Mouse (Mus musculus) neural tube, embryonic 14.5 days (tissue): ENCODE measurements around the gene Rec8. TPM values are rescaled to one million over a fixed set of nuclear protein-coding genes. Genes with fewer than 3 reads are reported as not detected.
A peak's percentile ranks its signal among the peaks of the same experiment; 100 is the strongest.

ENCODE experiments used
- ATAC-seq: fragments of 200-750 bp; cut with Nextera tagmentation; 2 replicates; pipeline ENCODE4 v1.8.0; 2017; ENCODE audit warnings: low read depth, mild to moderate bottlenecking, moderate TSS enrichment, moderate library complexity
- H3K27ac ChIP-seq: fragments of 300-500 bp; sonication (generic); 2 replicates; pipeline ENCODE4 v1.5.1; 2014; ENCODE audit warnings: low read depth, mild to moderate bottlenecking, control low read depth, low read length, moderate library complexity, mixed read lengths
- H3K27me3 ChIP-seq: fragments of 300-500 bp; sonication (generic); 2 replicates; pipeline ENCODE4 v1.6.1; 2014; ENCODE audit warnings: low read length; ENCODE audit not compliant: control insufficient read depth, insufficient read depth
- H3K36me3 ChIP-seq: fragments of 300-500 bp; sonication (generic); 2 replicates; pipeline ENCODE4 v1.6.1; 2014; ENCODE audit warnings: low read length, mixed read lengths; ENCODE audit not compliant: control insufficient read depth, insufficient read depth
- H3K4me1 ChIP-seq: fragments of 300-500 bp; sonication (generic); 2 replicates; pipeline ENCODE4 v1.6.1; 2014; ENCODE audit warnings: low read length; ENCODE audit not compliant: control insufficient read depth, insufficient read depth
- H3K4me2 ChIP-seq: fragments of 300-500 bp; sonication (generic); 2 replicates; pipeline ENCODE4 v1.6.1; 2014; ENCODE audit warnings: mild to moderate bottlenecking, low read depth, low read length, control low read depth
- H3K4me3 ChIP-seq: fragments of 300-500 bp; sonication (generic); 2 replicates; pipeline ENCODE4 v1.5.1; 2014; ENCODE audit warnings: low read depth, low read length, control low read depth, mixed read lengths
- H3K9ac ChIP-seq: fragments of 300-500 bp; sonication (generic); replicated peaks from 2 replicates; pipeline ENCODE4 v1.6.1; 2014; ENCODE audit warnings: low read depth, mild to moderate bottlenecking, control low read depth, low read length, mixed read lengths
- H3K9me3 ChIP-seq: fragments of 300-500 bp; sonication (generic); 2 replicates; pipeline ENCODE4 v1.6.1; 2016; ENCODE audit warnings: low read length; ENCODE audit not compliant: control insufficient read depth
- WGBS: fragments of 180-500 bp; shearing (Covaris S2); extraction: QIAGEN DNeasy Blood & Tissue Kit; methylation state at CpG from one replicate; pipeline ENCODE4 v1.1.7; 2014; 5-methylcytosine and 5-hydroxymethylcytosine counted together
- polyA plus RNA-seq: library from polyadenylated mRNA; unstranded; fragments of >200 nt; fragmentation: Nextera tagmentation; extraction: Ambion mirVana; gene quantifications from 2 replicates; pipeline ENCODE4 v1.2.1, GENCODE M21; 2014

The Rec8 gene
- polyA plus RNA-seq, 1 experiment from 2014 or later = 9.3 TPM

GRCm38 (mm10) chr14:55589771-55590448 lies 27.9 kb upstream of the Rec8 start:
- Histone ChIP-seq H3K4me2 (peak overlapping the region; percentile 96), H3K9me3 (no peaks in the 10 kb centered on the region), H3K27me3 (no peaks in the 10 kb centered on the region), H3K36me3 (peaks cover 10% of the 10 kb centered on the region), H3K27ac (peak overlapping the region; percentile 93; the same call in 1 of the 2 replicates), H3K4me3 (peak overlapping the region; percentile 91), H3K4me1 (peaks cover 22% of the 10 kb centered on the region), H3K9ac (peak overlapping the region; percentile 83; the same call in 1 of the 2 replicates)
- 91% methylated on average over 11 of the region's 11 CpGs for WGBS
- ATAC-seq = no peak

- Histone ChIP-seq H3K27ac (peak within 1 kb of the TSS; percentile 93), H3K4me2 (peak within 1 kb of the TSS; percentile 96), H3K9ac (peak within 1 kb of the TSS; percentile 83), H3K27me3 (no peaks in the 10 kb centered on the region), H3K36me3 (peaks cover 19% of the 10 kb centered on the region), H3K9me3 (no peaks in the 10 kb centered on the region), H3K4me1 (peaks cover 22% of the 10 kb centered on the region), H3K4me3 (peak within 1 kb of the TSS; percentile 91)
- peak; percentile 95 for ATAC-seq
- WGBS = under 1% methylated on average over 22 of the region's 22 CpGs
Measured at GRCm38 (mm10) chr14:55590748-55591330, 27.0 kb upstream of the Rec8 start, which contains the start of gene Psme2. TSS of gene Psme2 (minus strand) at chr14:55591113.

GRCm38 (mm10) chr14:55591331-55591891 lies 26.4 kb upstream of the Rec8 start, which contains the start of gene Rnf31:
TSS of gene Rnf31 (plus strand) at chr14:55591708.
- peak; percentile 92 for ATAC-seq
- peaks cover 25% of the 10 kb centered on the region for H3K36me3 ChIP-seq
- peak within 1 kb of the TSS; percentile 83 for H3K9ac ChIP-seq
- peak within 1 kb of the TSS; percentile 96 for H3K4me2 ChIP-seq
- H3K4me1 ChIP-seq = peaks cover 22% of the 10 kb centered on the region
- peak within 1 kb of the TSS; percentile 91 for H3K4me3 ChIP-seq
- H3K9me3 ChIP-seq = no peaks in the 10 kb centered on the region
- H3K27me3 ChIP-seq = no peaks in the 10 kb centered on the region
- WGBS = 0% methylated on average over 32 of the region's 33 CpGs
- peak within 1 kb of the TSS; percentile 93 for H3K27ac ChIP-seq

- Histone ChIP-seq H3K4me2 (peak overlapping the region; percentile 96), H3K4me3 (peak overlapping the region; percentile 91), H3K27me3 (no peaks in the 10 kb centered on the region), H3K4me1 (peaks cover 22% of the 10 kb centered on the region), H3K9me3 (no peaks in the 10 kb centered on the region), H3K36me3 (peaks cover 33% of the 10 kb centered on the region), H3K27ac (no peak overlapping the region), H3K9ac (peak overlapping the region; percentile 83)
- WGBS = 8% methylated on average over 16 of the region's 16 CpGs
- ATAC-seq = no peak
Measured at GRCm38 (mm10) chr14:55592226-55592625, 25.6 kb upstream of the Rec8 start.

GRCm38 (mm10) chr14:55596036-55596690 lies 21.7 kb upstream of the Rec8 start:
- Histone ChIP-seq H3K9me3 (no peaks in the 10 kb centered on the region), H3K9ac (no peak overlapping the region), H3K27me3 (no peaks in the 10 kb centered on the region), H3K36me3 (peaks cover 60% of the 10 kb centered on the region), H3K4me3 (no peak overlapping the region), H3K4me1 (peaks cover 17% of the 10 kb centered on the region), H3K27ac (no peak overlapping the region), H3K4me2 (no peak overlapping the region)
- no peak for ATAC-seq
- 75% methylated on average over 13 of the region's 13 CpGs for WGBS

- peaks cover 84% of the 10 kb centered on the region for H3K36me3 ChIP-seq
- no peak overlapping the region for H3K4me3 ChIP-seq
- no peaks in the 10 kb centered on the region for H3K9me3 ChIP-seq
- H3K4me2 ChIP-seq = no peak overlapping the region
- ATAC-seq = no peak
- no peak overlapping the region for H3K9ac ChIP-seq
- no peak overlapping the region for H3K27ac ChIP-seq
- H3K27me3 ChIP-seq = no peaks in the 10 kb centered on the region
- 96% methylated on average over 21 of the region's 21 CpGs for WGBS
- H3K4me1 ChIP-seq = no peaks in the 10 kb centered on the region
Measured at GRCm38 (mm10) chr14:55598521-55599390, 19.1 kb upstream of the Rec8 start.

GRCm38 (mm10) chr14:55603271-55603632 lies 14.6 kb upstream of the Rec8 start, which contains the start of gene Irf9:
TSS of gene Irf9 (plus strand) at chr14:55603571.
- Histone ChIP-seq H3K36me3 (peaks cover 59% of the 10 kb centered on the region), H3K4me3 (no peak within 1 kb of the TSS), H3K4me1 (no peaks in the 10 kb centered on the region), H3K27me3 (no peaks in the 10 kb centered on the region), H3K9ac (0 out of 2 replicates have a peak within 1 kb of the TSS, but pooled peaks have one; percentile 48), H3K9me3 (no peaks in the 10 kb centered on the region), H3K27ac (peak within 1 kb of the TSS; percentile 34; the same call in 1 of the 2 replicates), H3K4me2 (peak within 1 kb of the TSS; percentile 23)
- WGBS = 88% methylated on average over 7 of the region's 7 CpGs
- ATAC-seq = no peak
